Mouse (Mus musculus) mouse trophoblast stem cell (cell line): ENCODE measurements around the gene Gcnt1.

Experiments
- in situ Hi-C, 2 experiments: fragments of 300-500 bp; cut with MseI, MboI; formaldehyde crosslinking; loops; 2 replicates in 1 of 2; 3 replicates in 1 of 2; pipeline ENCODE4 v1.15.1; 2025

Gene Gcnt1

DNA sequence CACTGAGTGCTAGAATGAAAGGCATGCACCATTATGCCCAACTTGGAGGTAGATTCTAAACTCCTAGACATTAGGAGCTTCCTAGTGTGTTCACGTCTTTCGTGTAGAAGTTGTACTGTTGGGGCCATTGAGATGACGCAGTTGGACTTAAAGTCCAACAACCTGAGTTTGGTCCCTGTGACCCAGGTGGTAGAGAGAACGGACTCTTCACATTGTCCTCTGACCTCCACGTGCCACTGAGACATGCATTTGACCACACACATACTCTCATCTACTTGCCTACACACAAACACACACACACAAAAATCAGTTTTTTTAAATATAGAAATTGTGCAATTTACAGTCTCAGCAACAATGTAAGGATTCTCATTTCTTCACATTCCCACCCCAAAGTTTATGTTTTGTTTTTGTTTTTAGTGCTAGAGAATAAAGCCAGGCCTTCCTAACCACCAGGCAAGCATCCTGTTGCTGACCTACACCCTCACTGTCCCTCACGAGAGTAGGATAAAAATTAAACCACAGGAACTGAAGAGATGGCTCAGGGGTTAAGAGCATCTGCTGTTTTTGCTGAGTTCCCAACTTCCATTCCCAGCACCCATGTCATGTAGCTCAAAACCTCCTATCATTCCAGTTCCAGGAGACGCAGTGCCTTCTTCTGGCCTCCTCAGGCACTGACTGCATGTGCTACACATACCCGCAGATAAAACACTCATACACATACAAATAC, 6.1 kb downstream of the Gcnt1 start:
- in situ Hi-C loops, result loop anchor here in 1 of 2 experiments (10.0 kb wide), 1 partner anchor 242 kb away; no protein-coding TSS in a partner anchor

DNA sequence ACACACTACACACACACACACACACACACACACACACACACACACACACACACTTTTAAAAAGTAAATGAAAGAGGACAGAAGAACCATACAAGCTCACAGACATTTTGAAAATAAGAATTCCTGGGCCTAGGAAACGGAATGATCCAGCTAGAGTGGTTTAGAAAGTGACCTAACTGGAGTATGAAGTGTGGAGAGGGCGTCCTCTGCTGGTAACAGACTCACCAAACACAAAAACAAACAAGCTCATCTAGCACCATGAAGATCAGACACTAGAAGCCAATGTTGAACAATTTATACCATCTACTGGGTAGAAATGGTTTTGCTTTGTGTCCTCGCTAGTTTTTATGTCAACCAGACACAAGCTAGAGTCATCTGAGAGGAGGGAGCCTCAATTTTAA, 7.9 kb downstream of the Gcnt1 start:
- in situ Hi-C loops, result loop anchor here in 1 of 2 experiments (5.0 to 10.0 kb wide), 2 partner anchors 202 to 240 kb away; no protein-coding TSS in a partner anchor

DNA sequence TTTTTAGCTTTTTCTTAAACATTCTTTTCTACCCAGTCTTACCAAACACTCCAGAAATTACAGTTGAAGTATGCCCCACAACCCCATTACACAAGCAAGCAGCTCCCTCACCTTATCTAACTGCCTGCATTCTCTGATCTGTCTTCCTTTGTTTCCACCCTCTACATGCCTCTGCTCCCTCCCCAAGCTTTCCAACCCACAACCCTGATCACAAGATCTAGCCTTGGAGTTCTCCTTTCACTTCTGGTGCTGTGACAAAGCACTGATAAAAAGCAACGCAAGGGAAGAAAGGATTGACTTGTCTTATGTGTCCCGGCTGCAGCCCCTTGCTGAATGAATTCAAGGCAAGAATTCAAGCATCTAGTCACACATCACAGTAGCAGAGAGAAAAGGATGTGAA, 11.5 kb downstream of the Gcnt1 start:
- in situ Hi-C loops, result loop anchor here in 1 of 2 experiments (5.0 to 10.0 kb wide), 2 partner anchors 199 to 236 kb away; no protein-coding TSS in a partner anchor

DNA sequence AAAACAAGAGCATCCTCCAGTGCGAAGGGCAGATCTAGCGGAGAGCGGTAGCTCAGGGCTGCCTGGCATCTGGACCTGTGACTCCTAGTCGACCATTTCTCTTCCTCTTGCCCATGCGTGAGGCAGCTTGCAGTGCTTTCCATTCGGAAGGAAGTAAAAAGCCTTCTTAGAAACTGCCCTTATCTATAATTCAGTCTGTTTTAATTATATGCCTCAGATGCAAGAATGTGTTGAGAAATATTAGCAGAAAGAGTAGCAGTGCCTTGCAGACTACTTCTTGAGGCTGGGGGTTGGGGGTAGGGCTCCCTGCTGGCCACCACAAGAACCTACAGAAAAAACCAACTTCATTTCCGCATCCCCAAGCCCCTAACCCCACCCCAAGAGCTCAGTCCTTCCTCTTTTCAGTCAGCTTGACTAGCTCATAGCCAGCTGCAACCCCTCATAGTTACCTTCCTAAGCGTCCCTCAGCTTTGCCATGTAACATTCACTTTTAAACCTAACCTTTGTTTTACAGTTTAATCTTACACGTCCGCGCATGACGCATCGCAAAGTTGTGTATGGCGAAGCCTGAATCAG, 13.2 kb downstream of the Gcnt1 start:
- in situ Hi-C loops, result loop anchor here in 1 of 2 experiments (10.0 kb wide), 1 partner anchor 195 kb away; no protein-coding TSS in a partner anchor

- in situ Hi-C loops, result loop anchor here in 1 of 2 experiments (10.0 kb wide), 1 partner anchor 193 kb away; no protein-coding TSS in a partner anchor
Measured at GRCm38 (mm10) chr19:17357391-17357790, 15.3 kb downstream of the Gcnt1 start.

GRCm38 (mm10) chr19:17356932-17357331, 15.7 kb downstream of the Gcnt1 start:
- in situ Hi-C loops, result loop anchor here in 1 of 2 experiments (10.0 kb wide), 1 partner anchor 192 kb away; no protein-coding TSS in a partner anchor

DNA sequence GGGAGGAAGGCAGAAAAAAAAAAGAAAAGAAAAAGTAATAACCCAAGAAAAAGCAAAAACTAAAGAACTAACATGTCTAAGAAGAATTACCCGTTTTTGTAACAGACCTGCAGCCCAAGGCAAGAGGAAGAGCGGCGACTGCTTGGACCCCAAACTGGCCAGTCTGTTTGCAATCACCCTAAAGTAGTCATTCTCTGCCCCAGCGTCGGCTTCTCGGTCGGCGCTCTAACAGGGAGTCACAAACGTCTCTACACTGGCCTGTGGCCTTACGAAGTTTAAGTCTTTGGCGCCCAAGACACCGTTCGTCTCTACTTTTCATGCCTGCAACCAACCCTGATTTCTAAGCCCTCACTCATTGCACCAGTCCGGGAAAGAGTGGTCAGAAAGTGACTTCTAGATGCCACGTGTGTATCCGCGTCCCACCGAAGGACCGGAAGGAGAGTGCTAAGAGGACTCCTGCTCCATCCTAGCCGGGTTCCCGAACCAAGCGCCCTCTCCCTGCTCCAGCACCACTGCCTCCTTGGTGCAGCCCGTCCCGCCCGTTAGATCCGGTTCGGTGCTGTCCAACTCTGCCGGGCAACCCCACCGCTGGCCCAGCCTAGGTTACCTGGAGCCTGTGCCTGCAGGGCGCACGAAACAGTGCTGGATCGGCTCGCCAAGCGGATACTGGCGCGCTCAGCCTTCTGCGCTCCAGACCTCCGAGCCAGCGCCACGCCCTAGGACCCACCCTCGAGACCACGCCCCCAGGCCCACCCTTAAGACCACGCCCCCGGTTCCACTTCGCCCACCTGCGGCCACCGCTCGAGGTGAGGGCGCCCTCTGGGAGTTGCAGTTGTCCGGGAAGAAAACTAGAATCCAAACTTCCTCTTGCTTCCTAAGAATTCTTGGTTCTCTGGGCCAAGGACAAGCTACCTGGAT, 16.4 kb downstream of the Gcnt1 start:
- in situ Hi-C loops, result loop anchor here in 1 of 2 experiments (10.0 kb wide), 1 partner anchor 191 kb away; no protein-coding TSS in a partner anchor

DNA sequence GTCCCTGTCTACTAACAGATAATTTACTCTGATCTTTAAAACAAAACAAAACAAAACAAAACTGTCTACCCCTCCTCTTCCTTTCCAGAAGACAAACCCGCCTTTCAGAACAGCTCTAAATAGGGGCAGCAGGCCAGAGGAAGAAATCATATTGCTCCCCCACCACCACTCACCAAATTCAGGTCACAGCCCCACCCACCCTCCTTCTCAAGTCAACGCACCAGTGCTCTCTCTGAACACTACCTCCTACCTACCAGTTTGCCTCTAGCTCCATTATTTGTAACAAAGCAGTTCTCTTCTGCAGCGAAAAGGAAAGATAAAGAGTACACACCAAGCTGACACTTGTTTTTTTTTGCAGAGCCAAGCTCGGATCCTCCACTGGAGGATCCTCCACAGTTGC, 17.3 kb downstream of the Gcnt1 start:
- in situ Hi-C loops, result loop anchor here in 1 of 2 experiments (10.0 kb wide), 1 partner anchor 191 kb away; no protein-coding TSS in a partner anchor

GRCm38 (mm10) chr19:17354797-17355196, 17.8 kb downstream of the Gcnt1 start:
- in situ Hi-C loops, result loop anchor here in 1 of 2 experiments (10.0 kb wide), 1 partner anchor 190 kb away; no protein-coding TSS in a partner anchor

GRCm38 (mm10) chr19:17354362-17354761, 18.3 kb downstream of the Gcnt1 start:
- in situ Hi-C loops, result loop anchor here in 1 of 2 experiments (10.0 kb wide), 1 partner anchor 190 kb away; no protein-coding TSS in a partner anchor

DNA sequence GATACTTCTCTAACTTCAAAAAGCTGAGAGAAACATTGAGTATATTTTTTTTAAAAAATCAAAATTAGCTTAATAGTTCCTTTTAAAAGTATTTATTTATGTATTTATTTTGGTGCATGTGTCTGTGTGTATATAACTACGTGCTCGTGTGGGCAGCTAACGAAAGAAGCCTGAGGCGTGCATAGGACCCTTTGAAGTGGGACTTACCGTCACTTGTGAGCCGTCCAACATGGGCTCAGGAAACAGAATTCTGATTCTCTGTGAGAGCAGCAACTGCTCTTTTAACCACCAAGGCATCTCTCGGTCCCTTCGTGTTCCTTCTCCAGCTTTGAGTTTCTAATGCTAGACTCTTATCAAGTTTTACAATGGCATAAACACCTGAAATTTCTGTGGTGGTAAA, 18.9 kb downstream of the Gcnt1 start:
- in situ Hi-C loops, result loop anchor here in 1 of 2 experiments (10.0 kb wide), 1 partner anchor 189 kb away; no protein-coding TSS in a partner anchor

GRCm38 (mm10) chr19:17347852-17348251, 24.8 kb downstream of the Gcnt1 start:
- in situ Hi-C loops, result no loop called here

DNA sequence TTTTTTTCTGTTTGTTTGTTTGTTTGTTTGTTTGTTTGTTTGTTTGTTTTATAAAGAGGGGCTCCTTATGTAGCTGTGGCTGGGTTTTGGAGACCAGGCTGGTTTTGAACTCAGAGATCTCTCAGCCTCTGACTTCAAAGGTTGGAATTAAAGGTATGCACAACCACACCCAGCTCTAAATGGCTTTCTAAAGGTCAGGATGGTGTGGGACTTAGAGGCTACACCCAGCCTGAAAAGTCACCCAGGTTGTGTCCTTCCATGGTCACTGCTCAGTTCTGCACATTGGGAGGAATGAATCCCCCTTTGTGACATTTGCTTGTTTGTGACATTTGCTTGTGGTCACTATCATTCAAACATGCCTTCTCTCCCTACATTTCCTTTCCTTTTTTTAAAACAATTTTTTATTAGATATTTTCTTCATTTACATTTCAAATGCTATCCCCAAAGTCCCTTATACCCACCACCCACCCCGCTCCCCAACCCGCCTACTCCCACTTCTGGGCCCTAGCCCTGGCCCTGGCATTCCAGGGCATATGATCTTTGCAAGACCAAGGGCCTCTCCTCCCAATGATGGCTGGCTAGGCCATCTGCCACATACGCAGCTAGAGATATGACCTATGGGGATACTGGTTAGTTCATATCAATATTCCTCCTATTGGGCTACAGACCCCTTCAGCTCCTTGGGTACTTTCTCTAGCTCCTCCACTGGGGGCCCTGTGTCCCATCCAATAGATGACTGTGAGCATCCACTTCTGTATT, 25.7 kb downstream of the Gcnt1 start:
- in situ Hi-C loops, result no loop called here

GRCm38 (mm10) chr19:17344881-17345280, 27.8 kb downstream of the Gcnt1 start:
- in situ Hi-C loops, result no loop called here

GRCm38 (mm10) chr19:17339563-17339962, 33.1 kb downstream of the Gcnt1 start:
- in situ Hi-C loops, result no loop called here

DNA sequence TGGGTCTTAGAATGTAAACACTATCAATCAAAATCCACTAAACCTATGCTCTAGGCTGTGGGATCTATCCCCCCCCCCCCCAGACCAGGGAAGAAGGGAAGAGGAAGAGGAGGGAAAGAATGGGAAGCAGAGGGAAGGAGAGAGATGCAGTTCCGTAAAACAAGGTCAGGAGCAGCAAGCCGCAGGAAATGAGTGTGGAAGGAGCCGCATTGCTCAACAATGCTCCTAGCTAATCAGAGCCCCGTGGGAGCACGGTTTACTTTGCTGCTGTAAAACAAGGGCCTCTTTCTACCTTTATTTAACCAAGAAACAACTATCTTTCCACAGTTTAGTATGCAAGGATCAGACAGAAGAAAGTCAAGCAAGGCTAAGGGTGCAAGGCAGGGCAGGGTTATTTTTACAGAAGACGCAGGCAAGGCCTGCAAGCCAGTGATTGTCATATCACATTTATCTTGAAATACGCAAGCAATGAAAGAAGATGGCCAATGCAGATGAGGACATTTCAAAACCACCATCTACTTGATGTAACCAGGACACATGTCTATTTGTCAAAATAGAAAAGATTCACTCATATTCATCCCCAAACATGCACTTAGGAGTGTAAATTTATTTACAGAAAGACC, 35.5 kb downstream of the Gcnt1 start:
- in situ Hi-C loops, result no loop called here

DNA sequence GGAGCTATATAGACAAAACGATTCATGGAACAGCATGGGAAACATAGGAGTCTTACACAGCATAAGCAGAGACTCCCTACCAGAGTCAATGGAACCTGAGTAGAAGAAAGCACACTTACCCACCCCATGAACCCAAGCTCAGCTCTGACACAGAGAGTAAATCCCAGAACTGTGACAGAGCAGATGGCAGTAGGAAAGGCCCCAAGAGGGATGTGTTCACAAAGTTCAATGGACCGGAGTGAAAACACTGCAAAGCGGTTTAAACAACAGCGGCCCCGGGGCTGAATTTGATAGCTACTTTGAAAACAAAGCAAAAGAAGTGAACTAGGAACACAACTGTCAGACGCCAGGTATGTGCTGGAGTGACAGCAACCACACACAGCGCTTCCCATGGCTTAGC, 36.0 kb downstream of the Gcnt1 start:
- in situ Hi-C loops, result no loop called here

DNA sequence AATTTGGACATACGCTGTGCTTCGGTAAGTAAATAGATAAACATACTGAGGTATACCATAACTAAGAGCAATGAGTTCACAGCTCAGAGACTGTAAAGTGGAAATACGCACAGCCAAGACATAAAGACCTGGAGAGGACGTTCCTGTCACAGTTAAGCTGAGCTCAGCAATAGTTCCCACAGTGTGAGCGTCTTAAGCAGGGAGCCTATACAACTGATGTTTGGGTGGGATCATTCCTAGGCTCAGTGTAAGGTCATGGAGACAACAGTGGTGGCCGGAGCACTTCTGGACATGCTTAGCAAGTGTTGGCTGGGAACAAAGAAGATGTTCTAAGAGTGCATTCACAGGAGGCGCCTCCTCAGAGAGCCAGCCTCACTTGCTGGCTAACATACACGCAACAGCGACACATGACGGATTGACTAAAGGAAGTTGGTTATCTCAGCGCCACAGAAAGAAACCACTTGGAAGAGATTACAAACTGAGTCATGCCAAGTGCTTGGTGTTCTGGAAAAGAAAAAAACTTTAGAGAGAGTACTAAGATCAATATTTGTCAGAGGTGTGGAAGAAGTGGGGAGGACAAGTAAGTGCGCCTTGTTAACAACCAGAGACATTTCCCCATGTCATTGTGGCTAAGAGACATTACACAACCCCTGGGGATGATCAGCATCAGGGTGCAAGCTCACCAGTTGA, 37.9 kb downstream of the Gcnt1 start:
- in situ Hi-C loops, result no loop called here

DNA sequence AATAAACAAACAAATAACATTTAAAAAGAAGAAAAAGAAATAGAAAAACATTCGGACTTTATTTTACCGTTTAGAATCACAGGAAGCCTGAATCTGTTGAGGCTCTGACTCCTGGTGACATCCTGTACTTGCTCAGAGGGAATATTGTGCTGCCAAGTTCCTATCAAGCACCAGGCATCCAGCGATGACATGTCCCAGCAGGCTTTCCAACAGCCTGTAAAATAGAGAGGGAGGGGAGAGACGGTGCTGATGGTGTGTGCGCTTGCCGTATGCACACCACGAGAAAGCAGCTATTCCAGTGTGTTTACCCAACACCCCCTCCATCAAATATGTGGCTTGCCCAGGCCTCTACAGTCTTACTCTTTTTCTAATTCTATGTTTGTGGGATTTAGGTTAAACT, 39.6 kb downstream of the Gcnt1 start:
- in situ Hi-C loops, result no loop called here

DNA sequence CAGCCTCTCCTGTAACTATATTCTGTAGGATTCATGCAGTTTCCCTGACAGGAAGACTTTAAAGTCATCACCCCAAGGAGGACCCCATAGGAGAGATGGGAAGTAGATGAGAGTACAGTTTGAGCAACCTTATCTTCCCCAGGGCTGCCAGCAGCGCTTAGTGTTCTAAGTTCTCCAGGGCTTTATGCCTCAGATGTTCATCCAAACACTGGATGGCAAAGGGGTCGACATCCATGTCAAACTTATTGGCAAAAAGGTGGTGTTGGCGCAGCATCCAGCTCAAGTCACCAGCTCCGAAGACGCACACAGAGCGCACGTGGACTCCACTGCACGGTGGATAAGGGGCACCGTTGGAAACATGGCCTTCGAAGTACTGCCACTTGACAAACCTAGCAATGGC, 43.7 kb downstream of the Gcnt1 start:
- in situ Hi-C loops, result no loop called here
